ENCODE assay signal across 10 mouse cellular contexts in genomic region chr13:58068421-58069209, GRCm38 (mm10). TPM values are rescaled to one million over a fixed set of nuclear protein-coding genes. Genes with fewer than 3 reads are reported as not detected.
DNase-seq lines count a peak whose midpoint lies in the region; ATAC-seq and TF ChIP-seq lines count a peak whose summit lies in the region.
"Had no signal": no experiment of that assay in that cellular context is flagged by ENCODE, and none has a peak within 500 bp of the region (broad histone marks: within the 10 kb centered on the region; RNA-seq: fewer than 3 reads in every experiment).

No protein-coding gene starts in this region.

- no peaks in the 10 kb centered on the region for H3K27me3 ChIP-seq in kidney, postnatal 0 days (ENCODE audit: insufficient read depth, low read length)
- H3K27me3 ChIP-seq in kidney, embryonic 14.5 days (ENCODE audit: control insufficient read depth, insufficient read depth, low read length), result no peaks in the 10 kb centered on the region
- no peaks in the 10 kb centered on the region for H3K27me3 ChIP-seq in embryonic facial prominence, embryonic 12.5 days
- H3K27me3 ChIP-seq in heart, embryonic 13.5 days (replicated peaks), result no peaks in the 10 kb centered on the region
- H3K27me3 ChIP-seq: hindbrain, embryonic 15.5 days; limb, embryonic 15.5 days; Patski had no signal

- no peaks in the 10 kb centered on the region for H3K9me3 ChIP-seq in kidney, postnatal 0 days (replicated peaks; ENCODE audit: low read length)
- H3K9me3 ChIP-seq in kidney, embryonic 14.5 days (ENCODE audit: control insufficient read depth, low read length), result no peaks in the 10 kb centered on the region
- no peaks in the 10 kb centered on the region for H3K9me3 ChIP-seq in embryonic facial prominence, embryonic 12.5 days
- H3K9me3 ChIP-seq in heart, embryonic 13.5 days, result no peaks in the 10 kb centered on the region
- H3K9me3 ChIP-seq: hindbrain, embryonic 15.5 days; limb, embryonic 15.5 days had no signal

- no peak for TF ChIP-seq CTCF in kidney, postnatal 0 days (IDR thresholded peaks at IDR 0.05; ENCODE audit: low read depth)

- intact Hi-C loops in left cerebral cortex, postnatal 36 days (cut with DNase I), result no loop called here

- H3K27ac ChIP-seq in kidney, postnatal 0 days, result peak overlapping the region; percentile 96; the same call in 1 of the 2 replicates
- H3K27ac ChIP-seq in kidney, embryonic 14.5 days (ENCODE audit: low read depth, low read length), result no peak overlapping the region
- H3K27ac ChIP-seq in embryonic facial prominence, embryonic 12.5 days, result 0 out of 2 replicates have a peak overlapping the region, but pooled peaks have one; percentile 17
- peak overlapping the region; percentile 91 for H3K27ac ChIP-seq in heart, embryonic 13.5 days (replicated peaks)
- H3K27ac ChIP-seq: hindbrain, embryonic 15.5 days had no signal

- no peak for DNase-seq in kidney, postnatal 0 days (ENCODE audit: low spot score)
- DNase-seq in left cerebral cortex, postnatal 36 days (ENCODE audit: low spot score in 2 of 2), result peak; percentile 64 to 73
- no peak for DNase-seq in gastrocnemius, postnatal 4 days (ENCODE audit: low spot score in 2 of 2)
- DNase-seq in spleen, postnatal 14 days (ENCODE audit: low spot score in 2 of 2), result no peak

- WGBS in kidney, postnatal 0 days, result 87% methylated on average over 15 of the region's 15 CpGs
- WGBS in kidney, embryonic 14.5 days, result 88% methylated on average over 15 of the region's 15 CpGs
- WGBS in embryonic facial prominence, embryonic 12.5 days, result 86% methylated on average over 15 of the region's 15 CpGs
- 83% methylated on average over 15 of the region's 15 CpGs for WGBS in heart, embryonic 13.5 days

- H3K4me3 ChIP-seq in kidney, postnatal 0 days (replicated peaks; ENCODE audit: low read depth, low read length), result no peak overlapping the region
- no peak overlapping the region for H3K4me3 ChIP-seq in kidney, embryonic 14.5 days (ENCODE audit: low read length)
- H3K4me3 ChIP-seq in embryonic facial prominence, embryonic 12.5 days, result no peak overlapping the region
- no peak overlapping the region for H3K4me3 ChIP-seq in heart, embryonic 13.5 days
- H3K4me3 ChIP-seq: hindbrain, embryonic 15.5 days; limb, embryonic 15.5 days had no signal

- H3K4me2 ChIP-seq in kidney, postnatal 0 days (ENCODE audit: low read length), result no peak overlapping the region
- H3K4me2 ChIP-seq in kidney, embryonic 14.5 days (replicated peaks; ENCODE audit: low read depth, low read length), result no peak overlapping the region
- H3K4me2 ChIP-seq in embryonic facial prominence, embryonic 12.5 days (replicated peaks), result no peak overlapping the region
- H3K4me2 ChIP-seq in heart, embryonic 13.5 days, result no peak overlapping the region
- H3K4me2 ChIP-seq: hindbrain, embryonic 15.5 days had no signal

- no peaks in the 10 kb centered on the region for H3K36me3 ChIP-seq in kidney, postnatal 0 days (ENCODE audit: insufficient read depth, low read length)
- no peaks in the 10 kb centered on the region for H3K36me3 ChIP-seq in kidney, embryonic 14.5 days (ENCODE audit: control insufficient read depth, insufficient read depth, low read length)
- no peaks in the 10 kb centered on the region for H3K36me3 ChIP-seq in embryonic facial prominence, embryonic 12.5 days
- no peaks in the 10 kb centered on the region for H3K36me3 ChIP-seq in heart, embryonic 13.5 days
- H3K36me3 ChIP-seq: limb, embryonic 15.5 days had no signal

- ATAC-seq in kidney, postnatal 0 days (replicated peaks; ENCODE audit: low FRiP score, low read depth), result no peak
- ATAC-seq in kidney, embryonic 14.5 days (ENCODE audit: low FRiP score, low TSS enrichment), result no peak
- ATAC-seq in embryonic facial prominence, embryonic 12.5 days (ENCODE audit: insufficient number of reproducible peaks, insufficient read depth, low FRiP score, low TSS enrichment), result no peak
- no peak for ATAC-seq in heart, embryonic 13.5 days (ENCODE audit: extremely low read depth, insufficient number of reproducible peaks, low FRiP score, low TSS enrichment)
- ATAC-seq: Patski had no signal

- no peak overlapping the region for H3K9ac ChIP-seq in kidney, postnatal 0 days (ENCODE audit: low read depth, low read length)
- no peak overlapping the region for H3K9ac ChIP-seq in kidney, embryonic 14.5 days (ENCODE audit: low read depth, low read length)
- no peak overlapping the region for H3K9ac ChIP-seq in embryonic facial prominence, embryonic 12.5 days
- H3K9ac ChIP-seq in heart, embryonic 13.5 days, result no peak overlapping the region
- H3K9ac ChIP-seq: hindbrain, embryonic 15.5 days; limb, embryonic 15.5 days had no signal

- H3K4me1 ChIP-seq in kidney, postnatal 0 days (replicated peaks; ENCODE audit: insufficient read depth, low read length), result peaks cover 35% of the 10 kb centered on the region
- peaks cover 27% of the 10 kb centered on the region for H3K4me1 ChIP-seq in kidney, embryonic 14.5 days (ENCODE audit: control insufficient read depth, insufficient read depth, low read length)
- H3K4me1 ChIP-seq in embryonic facial prominence, embryonic 12.5 days, result peaks cover 22% of the 10 kb centered on the region
- H3K4me1 ChIP-seq in heart, embryonic 13.5 days, result peaks cover 68% of the 10 kb centered on the region
- H3K4me1 ChIP-seq: hindbrain, embryonic 15.5 days had no signal

RNA-seq across cellular contexts. Expression of gene Klhl3, which starts 44.8 kb away (rescaled TPM):
- 10.7 and 12.3 TPM in 2 replicates for polyA plus RNA-seq in kidney, postnatal 0 days (2015; fragmentation: Nextera tagmentation; extraction: Ambion mirVana)
- 4.1 and 6.0 TPM in 2 replicates for polyA plus RNA-seq in kidney, embryonic 14.5 days (2014; fragmentation: Nextera tagmentation; extraction: Ambion mirVana)
- polyA plus RNA-seq in embryonic facial prominence, embryonic 12.5 days (2016; fragmentation: Nextera tagmentation; extraction: Ambion mirVana), result 2.9 and 3.1 TPM in 2 replicates
- polyA plus RNA-seq in heart, embryonic 13.5 days (2015; fragmentation: Nextera tagmentation; extraction: Ambion mirVana), result 4.6 and 5.5 TPM in 2 replicates
- total RNA-seq in left cerebral cortex, postnatal 36 days (2021), result 10 to 100 TPM; 27.8 to 38.4 TPM
- total RNA-seq in gastrocnemius, postnatal 4 days (2021), result 1 to 10 TPM; 2.9 to 3.7 TPM

RNA-seq across cellular contexts. Expression of gene Hnrnpa0, which starts 59.7 kb away (rescaled TPM):
- polyA plus RNA-seq in kidney, postnatal 0 days (2015; fragmentation: Nextera tagmentation; extraction: Ambion mirVana), result 54.7 and 54.8 TPM in 2 replicates
- polyA plus RNA-seq in kidney, embryonic 14.5 days (2014; fragmentation: Nextera tagmentation; extraction: Ambion mirVana), result 55.5 and 103 TPM in 2 replicates
- 47.1 and 47.4 TPM in 2 replicates for polyA plus RNA-seq in embryonic facial prominence, embryonic 12.5 days (2016; fragmentation: Nextera tagmentation; extraction: Ambion mirVana)
- polyA plus RNA-seq in heart, embryonic 13.5 days (2015; fragmentation: Nextera tagmentation; extraction: Ambion mirVana), result 18.6 and 18.8 TPM in 2 replicates
- total RNA-seq in left cerebral cortex, postnatal 36 days (2021), result 100 to 1,000 TPM; 118 to 134 TPM
- 100 to 1,000 TPM; 134 TPM for total RNA-seq in gastrocnemius, postnatal 4 days (2021)

Comparison
In these comparisons a context has a peak if more than half of its experiments do, and no peak if none do; other contexts are left out.
1. DNase-seq: peak in left cerebral cortex, postnatal 36 days (2 of 2); none in kidney, postnatal 0 days (single experiment), gastrocnemius, postnatal 4 days (0 of 2) and spleen, postnatal 14 days (0 of 2).